Mouse (Mus musculus): ENCODE measurements around the gene Vti1b. TPM values are rescaled to one million over a fixed set of nuclear protein-coding genes. Genes with fewer than 3 reads are reported as not detected.
"Not testable (repeated sequence)": the region's sequence is repeated elsewhere in the genome, so short reads cannot be mapped to it uniquely, and the experiment has no call there.

The Vti1b gene
- polyA plus RNA-seq, 1 experiment from 2014 or later, result 190 TPM

DNA sequence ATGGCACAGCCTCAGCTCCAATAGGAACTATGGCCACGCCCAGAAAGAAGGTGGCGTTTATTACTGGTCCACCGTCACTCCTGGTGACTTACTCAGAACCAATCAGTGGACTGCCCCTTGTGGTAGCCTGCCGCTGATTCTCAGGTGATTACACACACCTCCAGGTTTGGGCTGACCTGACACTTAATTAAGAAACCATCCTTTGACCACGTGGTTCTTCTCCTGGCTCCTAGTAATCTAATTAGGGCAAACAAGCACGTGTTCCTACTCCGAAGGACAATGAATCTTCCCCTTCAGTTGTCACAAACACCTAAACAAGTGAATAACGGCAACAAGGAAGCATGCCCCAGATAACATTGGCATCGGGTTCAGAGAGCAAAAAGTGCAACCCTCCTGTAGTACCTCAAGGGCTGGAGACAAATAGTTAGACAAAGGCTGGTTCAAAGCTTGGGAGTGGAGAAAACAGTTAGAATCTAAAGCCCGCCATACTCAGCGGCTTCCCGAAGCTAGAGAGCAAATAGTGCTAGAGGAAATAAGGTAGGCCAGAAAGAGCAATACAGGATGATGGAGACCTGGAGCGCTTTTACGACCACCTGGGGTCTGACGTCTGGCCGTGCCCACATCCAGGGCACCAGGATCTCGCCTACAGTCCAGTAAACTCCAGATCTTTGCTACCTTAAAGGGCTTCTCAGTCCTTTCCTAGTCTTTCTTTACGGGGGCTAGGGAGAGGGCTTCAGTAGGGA lies 18.6 kb upstream of the Vti1b start:
- Histone ChIP-seq H3K4me3 (replicated peaks; ENCODE audit: low read length) (peak overlapping the region; percentile 74), H3K27ac (ENCODE audit: low read length) (peak overlapping the region; percentile 79), H3K4me2 (ENCODE audit: low read length) (peak overlapping the region; percentile 75), H3K4me1 (replicated peaks; ENCODE audit: control insufficient read depth, insufficient read depth, low read length) (peaks cover 13% of the 10 kb centered on the region), H3K36me3 (ENCODE audit: control insufficient read depth, insufficient read depth) (peaks cover 12% of the 10 kb centered on the region; the same call in 1 of the 2 replicates), H3K27me3 (replicated peaks; ENCODE audit: control insufficient read depth, insufficient read depth, low read length) (no peaks in the 10 kb centered on the region), H3K9ac (replicated peaks; ENCODE audit: low read depth, low read length) (peak overlapping the region; percentile 73), H3K9me3 (ENCODE audit: control insufficient read depth, low read length) (no peaks in the 10 kb centered on the region)
- under 1% methylated on average over 18 of the region's 18 CpGs for WGBS
- ATAC-seq, result peak; percentile 94

DNA sequence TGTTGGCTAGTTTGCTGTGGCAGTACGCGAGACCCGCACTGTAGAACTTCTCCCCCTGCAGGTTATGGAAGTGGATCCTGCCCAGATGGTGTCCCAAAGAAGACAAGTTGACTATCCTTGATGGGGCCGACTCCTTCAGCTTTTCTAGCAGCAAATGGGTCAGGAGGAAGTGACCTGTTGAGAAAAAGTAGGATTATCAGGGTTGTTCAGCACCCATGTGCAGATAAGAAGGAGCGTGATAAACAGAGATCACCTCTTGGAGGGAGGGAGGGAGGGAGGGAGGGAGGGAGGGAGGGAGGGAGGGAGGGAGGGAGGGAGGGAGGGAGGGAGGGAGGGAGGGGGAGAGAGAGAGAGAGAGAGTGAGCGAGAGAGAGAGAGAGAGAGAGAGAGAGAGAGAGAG lies 12.7 kb upstream of the Vti1b start:
- H3K9ac ChIP-seq (replicated peaks; ENCODE audit: low read depth, low read length); H3K27me3 ChIP-seq (replicated peaks; ENCODE audit: control insufficient read depth, insufficient read depth, low read length); H3K4me3 ChIP-seq (replicated peaks; ENCODE audit: low read length); H3K27ac ChIP-seq (ENCODE audit: low read length); ATAC-seq; H3K9me3 ChIP-seq (ENCODE audit: control insufficient read depth, low read length); H3K4me1 ChIP-seq (replicated peaks; ENCODE audit: control insufficient read depth, insufficient read depth, low read length); H3K4me2 ChIP-seq (ENCODE audit: low read length): not testable (repeated sequence)
- 86% methylated on average over 4 of the region's 6 CpGs for WGBS
- H3K36me3 ChIP-seq (ENCODE audit: control insufficient read depth, insufficient read depth), result peaks cover 40% of the 10 kb centered on the region

GRCm38 (mm10) chr12:79175998-79176397 lies 3.5 kb upstream of the Vti1b start:
- Histone ChIP-seq H3K9ac (replicated peaks; ENCODE audit: low read depth, low read length) (no peak overlapping the region), H3K27ac (ENCODE audit: low read length) (no peak overlapping the region), H3K4me2 (ENCODE audit: low read length) (no peak overlapping the region), H3K4me1 (replicated peaks; ENCODE audit: control insufficient read depth, insufficient read depth, low read length) (peaks cover 7% of the 10 kb centered on the region), H3K27me3 (replicated peaks; ENCODE audit: control insufficient read depth, insufficient read depth, low read length) (no peaks in the 10 kb centered on the region), H3K4me3 (replicated peaks; ENCODE audit: low read length) (no peak overlapping the region), H3K9me3 (ENCODE audit: control insufficient read depth, low read length) (no peaks in the 10 kb centered on the region), H3K36me3 (ENCODE audit: control insufficient read depth, insufficient read depth) (peaks cover 3% of the 10 kb centered on the region)
- no peak for ATAC-seq
- 90% methylated on average over 5 of the region's 5 CpGs for WGBS

- 90% methylated on average over 5 of the region's 5 CpGs for WGBS
- Histone ChIP-seq H3K9ac (replicated peaks; ENCODE audit: low read depth, low read length) (no peak overlapping the region), H3K36me3 (ENCODE audit: control insufficient read depth, insufficient read depth) (no peaks in the 10 kb centered on the region; the same call in 1 of the 2 replicates), H3K27ac (ENCODE audit: low read length) (no peak overlapping the region), H3K4me1 (replicated peaks; ENCODE audit: control insufficient read depth, insufficient read depth, low read length) (peaks cover 7% of the 10 kb centered on the region), H3K4me2 (ENCODE audit: low read length) (no peak overlapping the region), H3K27me3 (replicated peaks; ENCODE audit: control insufficient read depth, insufficient read depth, low read length) (no peaks in the 10 kb centered on the region), H3K4me3 (replicated peaks; ENCODE audit: low read length) (no peak overlapping the region), H3K9me3 (ENCODE audit: control insufficient read depth, low read length) (no peaks in the 10 kb centered on the region)
- no peak for ATAC-seq
Measured at GRCm38 (mm10) chr12:79173721-79174120, 1.3 kb upstream of the Vti1b start.

- peak overlapping the region; percentile 83 for H3K9ac ChIP-seq (replicated peaks; ENCODE audit: low read depth, low read length)
- peaks cover 7% of the 10 kb centered on the region for H3K4me1 ChIP-seq (replicated peaks; ENCODE audit: control insufficient read depth, insufficient read depth, low read length)
- H3K4me3 ChIP-seq (replicated peaks; ENCODE audit: low read length), result peak overlapping the region; percentile 80
- H3K4me2 ChIP-seq (ENCODE audit: low read length), result peak overlapping the region; percentile 65
- no peak overlapping the region; the same call in 1 of the 2 replicates for H3K27ac ChIP-seq (ENCODE audit: low read length)
- H3K9me3 ChIP-seq (ENCODE audit: control insufficient read depth, low read length), result no peaks in the 10 kb centered on the region
- H3K36me3 ChIP-seq (ENCODE audit: control insufficient read depth, insufficient read depth), result no peaks in the 10 kb centered on the region; the same call in 1 of the 2 replicates
- H3K27me3 ChIP-seq (replicated peaks; ENCODE audit: control insufficient read depth, insufficient read depth, low read length), result no peaks in the 10 kb centered on the region
- WGBS, result 32% methylated on average over 12 of the region's 12 CpGs
- ATAC-seq, result no peak
Measured at GRCm38 (mm10) chr12:79171269-79171995, 1.0 kb downstream of the Vti1b start.

- no peak overlapping the region for H3K4me3 ChIP-seq (replicated peaks; ENCODE audit: low read length)
- no peaks in the 10 kb centered on the region for H3K36me3 ChIP-seq (ENCODE audit: control insufficient read depth, insufficient read depth)
- WGBS, result 67% methylated on average over 3 of the region's 3 CpGs
- H3K27ac ChIP-seq (ENCODE audit: low read length), result no peak overlapping the region
- H3K9ac ChIP-seq (replicated peaks; ENCODE audit: low read depth, low read length), result no peak overlapping the region
- H3K9me3 ChIP-seq (ENCODE audit: control insufficient read depth, low read length), result no peaks in the 10 kb centered on the region
- ATAC-seq, result no peak
- no peaks in the 10 kb centered on the region for H3K27me3 ChIP-seq (replicated peaks; ENCODE audit: control insufficient read depth, insufficient read depth, low read length)
- peaks cover 7% of the 10 kb centered on the region for H3K4me1 ChIP-seq (replicated peaks; ENCODE audit: control insufficient read depth, insufficient read depth, low read length)
- H3K4me2 ChIP-seq (ENCODE audit: low read length), result no peak overlapping the region
Measured at GRCm38 (mm10) chr12:79170421-79170820, 2.0 kb downstream of the Vti1b start.

DNA sequence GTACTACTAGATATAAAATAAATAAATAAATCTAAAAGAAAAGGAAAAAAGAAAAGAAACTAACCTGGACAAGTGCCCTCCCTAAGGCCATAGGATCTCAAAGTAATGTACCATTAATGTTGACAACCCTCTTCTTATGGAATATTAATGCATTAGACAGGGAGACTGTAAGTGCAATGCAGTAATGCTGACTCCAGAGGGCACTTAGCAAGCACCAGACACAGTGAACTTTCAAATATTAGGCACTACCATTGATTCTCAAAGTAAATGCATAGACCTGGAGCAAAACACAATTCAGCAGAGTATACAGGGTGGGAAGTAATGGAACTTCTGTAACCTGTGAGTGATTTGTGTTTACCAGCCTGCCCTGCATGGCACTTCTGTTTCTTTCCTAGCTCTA lies 3.3 kb downstream of the Vti1b start:
- H3K4me2 ChIP-seq (ENCODE audit: low read length), result no peak overlapping the region
- peaks cover 7% of the 10 kb centered on the region for H3K4me1 ChIP-seq (replicated peaks; ENCODE audit: control insufficient read depth, insufficient read depth, low read length)
- H3K4me3 ChIP-seq (replicated peaks; ENCODE audit: low read length), result no peak overlapping the region
- H3K36me3 ChIP-seq (ENCODE audit: control insufficient read depth, insufficient read depth), result peaks cover 5% of the 10 kb centered on the region
- H3K9ac ChIP-seq (replicated peaks; ENCODE audit: low read depth, low read length), result no peak overlapping the region
- ATAC-seq, result no peak
- H3K27me3 ChIP-seq (replicated peaks; ENCODE audit: control insufficient read depth, insufficient read depth, low read length), result no peaks in the 10 kb centered on the region
- H3K9me3 ChIP-seq (ENCODE audit: control insufficient read depth, low read length), result no peaks in the 10 kb centered on the region
- no peak overlapping the region for H3K27ac ChIP-seq (ENCODE audit: low read length)

GRCm38 (mm10) chr12:79162876-79163275 lies 9.6 kb downstream of the Vti1b start:
- Histone ChIP-seq H3K4me2 (ENCODE audit: low read length) (no peak overlapping the region), H3K9ac (replicated peaks; ENCODE audit: low read depth, low read length) (no peak overlapping the region), H3K9me3 (ENCODE audit: control insufficient read depth, low read length) (no peaks in the 10 kb centered on the region), H3K4me3 (replicated peaks; ENCODE audit: low read length) (no peak overlapping the region), H3K27me3 (replicated peaks; ENCODE audit: control insufficient read depth, insufficient read depth, low read length) (no peaks in the 10 kb centered on the region), H3K4me1 (replicated peaks; ENCODE audit: control insufficient read depth, insufficient read depth, low read length) (no peaks in the 10 kb centered on the region), H3K27ac (ENCODE audit: low read length) (no peak overlapping the region), H3K36me3 (ENCODE audit: control insufficient read depth, insufficient read depth) (peaks cover 38% of the 10 kb centered on the region)
- ATAC-seq, result no peak
- 93% methylated on average over 3 of the region's 3 CpGs for WGBS

DNA sequence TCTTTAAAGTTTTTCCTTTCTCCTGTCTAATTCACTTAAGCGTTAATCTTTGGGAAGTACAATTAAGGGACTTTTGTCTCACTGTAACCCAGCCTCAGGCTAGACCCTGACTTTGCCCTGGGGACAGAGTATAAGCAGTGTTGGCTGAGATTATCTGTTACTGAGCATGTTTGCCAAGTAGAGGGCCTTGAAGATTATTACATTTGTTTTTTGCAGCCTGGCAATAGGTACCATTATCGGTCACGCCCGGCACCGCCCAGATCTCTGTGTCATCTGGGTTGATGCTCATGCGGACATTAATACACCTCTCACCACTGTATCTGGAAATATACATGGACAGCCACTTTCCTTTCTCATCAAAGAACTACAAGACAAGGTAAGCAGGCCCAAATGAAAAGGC lies 22.8 kb downstream of the Vti1b start:
- H3K4me3 ChIP-seq (replicated peaks; ENCODE audit: low read length), result no peak overlapping the region
- no peaks in the 10 kb centered on the region for H3K27me3 ChIP-seq (replicated peaks; ENCODE audit: control insufficient read depth, insufficient read depth, low read length)
- WGBS, result 92% methylated on average over 6 of the region's 6 CpGs
- ATAC-seq, result no peak
- peaks cover 9% of the 10 kb centered on the region for H3K36me3 ChIP-seq (ENCODE audit: control insufficient read depth, insufficient read depth)
- H3K9me3 ChIP-seq (ENCODE audit: control insufficient read depth, low read length), result no peaks in the 10 kb centered on the region
- no peak overlapping the region for H3K4me2 ChIP-seq (ENCODE audit: low read length)
- no peak overlapping the region for H3K27ac ChIP-seq (ENCODE audit: low read length)
- no peaks in the 10 kb centered on the region for H3K4me1 ChIP-seq (replicated peaks; ENCODE audit: control insufficient read depth, insufficient read depth, low read length)
- H3K9ac ChIP-seq (replicated peaks; ENCODE audit: low read depth, low read length), result no peak overlapping the region
